In genomic region chr9:102006539-102006938, GRCm38 (mm10) we compare ENCODE assay signal across 8 mouse cellular contexts.
A peak's percentile ranks its signal among the peaks of the same experiment; 100 is the strongest.
DNase-seq lines count a peak whose midpoint lies in the region; ATAC-seq and TF ChIP-seq lines count a peak whose summit lies in the region.

No protein-coding gene starts in this region.

- WGBS in cerebellum, adult 2 months: 40% methylated on average over 2 of the region's 2 CpGs
- 60% methylated on average over 2 of the region's 2 CpGs for WGBS in heart, postnatal 0 days
- 51% methylated on average over 2 of the region's 2 CpGs for WGBS in lung, adult 2 months

- no peak overlapping the region for H3K4me3 ChIP-seq in cerebellum, adult 2 months (replicated peaks; ENCODE audit: insufficient read depth, low read depth, low read length)
- H3K4me3 ChIP-seq in megakaryocyte, embryonic 14.5 days (replicated peaks): peak overlapping the region; percentile 65
- H3K4me3 ChIP-seq in heart, postnatal 0 days (ENCODE audit: low read depth, low read length): no peak overlapping the region
- H3K4me3 ChIP-seq in lung, adult 2 months (replicated peaks; ENCODE audit: extremely low read depth, low read depth, low read length): no peak overlapping the region

- no peak for TF ChIP-seq POLR2A in cerebellum, adult 2 months (IDR thresholded peaks at IDR 0.05; ENCODE audit: borderline replicate concordance, insufficient read depth, low read length)
- TF ChIP-seq POLR2A in lung, adult 2 months (IDR thresholded peaks at IDR 0.05; ENCODE audit: borderline replicate concordance, extremely low read depth, low read depth, low read length): no peak

- TF ChIP-seq EP300 in heart, postnatal 0 days (IDR thresholded peaks at IDR 0.05; ENCODE audit: low read depth): no peak

- DNase-seq in cerebellum, adult 2 months: peak in 1 of 2 experiments; percentile 34
- DNase-seq in cerebellum, adult 11 months: no peak
- DNase-seq in brain, adult 2 months (ENCODE audit: low read depth, low spot score): peak; percentile 65
- no peak for DNase-seq in heart, postnatal 0 days (ENCODE audit: low spot score)
- peak; percentile 6 for DNase-seq in lung, adult 2 months
- no peak for DNase-seq in thymus, adult 18-20 months

- no peak overlapping the region for H3K4me2 ChIP-seq in heart, postnatal 0 days (ENCODE audit: low read depth, low read length)

- 0 out of 2 replicates have a peak, but pooled peaks cover 3% of the 10 kb centered on the region for H3K9me3 ChIP-seq in megakaryocyte, embryonic 14.5 days
- no peaks in the 10 kb centered on the region for H3K9me3 ChIP-seq in heart, postnatal 0 days (replicated peaks; ENCODE audit: control insufficient read depth, low read length)

- H3K9ac ChIP-seq in heart, postnatal 0 days (replicated peaks; ENCODE audit: low read depth, low read length): no peak overlapping the region

- H3K27ac ChIP-seq in cerebellum, adult 2 months (ENCODE audit: insufficient read depth, low read length): no peak overlapping the region
- H3K27ac ChIP-seq in heart, postnatal 0 days (ENCODE audit: low read depth): no peak overlapping the region

- peaks cover 6% of the 10 kb centered on the region for H3K4me1 ChIP-seq in cerebellum, adult 2 months (ENCODE audit: control insufficient read depth, insufficient read depth, low read length)
- H3K4me1 ChIP-seq in megakaryocyte, embryonic 14.5 days: peaks cover 22% of the 10 kb centered on the region
- H3K4me1 ChIP-seq in heart, postnatal 0 days (ENCODE audit: control insufficient read depth, insufficient read depth): no peaks in the 10 kb centered on the region
- no peaks in the 10 kb centered on the region for H3K4me1 ChIP-seq in lung, adult 2 months (ENCODE audit: control insufficient read depth, insufficient read depth, low read length)

- H3K36me3 ChIP-seq in megakaryocyte, embryonic 14.5 days (replicated peaks; ENCODE audit: low read length): no peaks in the 10 kb centered on the region
- no peaks in the 10 kb centered on the region for H3K36me3 ChIP-seq in heart, postnatal 0 days (replicated peaks; ENCODE audit: control insufficient read depth, insufficient read depth, low read length)

- no peaks in the 10 kb centered on the region for H3K27me3 ChIP-seq in cerebellum, adult 2 months (ENCODE audit: control insufficient read depth, insufficient read depth, low read length)
- H3K27me3 ChIP-seq in megakaryocyte, embryonic 14.5 days (replicated peaks): no peaks in the 10 kb centered on the region
- no peaks in the 10 kb centered on the region; the same call in 1 of the 2 replicates for H3K27me3 ChIP-seq in heart, postnatal 0 days (ENCODE audit: control insufficient read depth, insufficient read depth, low read length)

- ATAC-seq in megakaryocyte, adult 5-6 weeks (ENCODE audit: poor library complexity, severe bottlenecking): no peak
- ATAC-seq in heart, postnatal 0 days (ENCODE audit: insufficient read depth, low read depth): no peak

- TF ChIP-seq CTCF in cerebellum, adult 2 months (IDR thresholded peaks at IDR 0.05; ENCODE audit: borderline replicate concordance, insufficient read depth, low read depth, low read length): peak; percentile 50
- peak; percentile 54 for TF ChIP-seq CTCF in heart, postnatal 0 days (IDR thresholded peaks at IDR 0.05; ENCODE audit: low read depth)
- TF ChIP-seq CTCF in lung, adult 2 months (IDR thresholded peaks at IDR 0.05; ENCODE audit: insufficient read depth, low read length): peak; percentile 55

Comparison
In these comparisons a context has a peak if more than half of its experiments do, and no peak if none do; other contexts are left out.
1. DNase-seq: peak in brain, adult 2 months (single experiment) and lung, adult 2 months (single experiment); none in cerebellum, adult 11 months (single experiment), heart, postnatal 0 days (single experiment) and thymus, adult 18-20 months (0 of 2).
2. Peak in every context shown above with its lines, with median percentiles within 50 percentile points of each other: CTCF ChIP-seq.